9 mouse cellular contexts compared by ENCODE assay signal in genomic region chr12:16568936-16569650, GRCm38 (mm10). TPM values are rescaled to one million over a fixed set of nuclear protein-coding genes. Genes with fewer than 3 reads are reported as not detected.
DNase-seq lines count a peak whose midpoint lies in the region; ATAC-seq and TF ChIP-seq lines count a peak whose summit lies in the region.
"Had no signal": no experiment of that assay in that cellular context is flagged by ENCODE, and none has a peak within 500 bp of the region (broad histone marks: within the 10 kb centered on the region; RNA-seq: fewer than 3 reads in every experiment).

No protein-coding gene starts in this region.

- TF ChIP-seq POLR2A in liver, adult 2 months (IDR thresholded peaks at IDR 0.05; ENCODE audit: extremely low read depth, insufficient read depth, low read length) = no peak
- no peak for TF ChIP-seq POLR2A in bone marrow, adult 2 months (IDR thresholded peaks at IDR 0.05; ENCODE audit: borderline replicate concordance, control insufficient read depth, low read depth, low read length)

- H3K9ac ChIP-seq in liver, adult 2 months (ENCODE audit: low read depth, low read length) = no peak overlapping the region
- no peak overlapping the region for H3K9ac ChIP-seq in liver, embryonic 11.5 days (ENCODE audit: low read depth, low read length)
- no peak overlapping the region for H3K9ac ChIP-seq in hindbrain, embryonic 14.5 days
- no peak overlapping the region for H3K9ac ChIP-seq in neural tube, embryonic 14.5 days (replicated peaks; ENCODE audit: low read depth, low read length)
- H3K9ac ChIP-seq: embryonic facial prominence, embryonic 12.5 days; liver, embryonic 12.5 days had no signal

- H3K27ac ChIP-seq in liver, adult 2 months (replicated peaks; ENCODE audit: insufficient read depth, low read depth, low read length) = peak overlapping the region; percentile 11; the same call in 1 of the 2 replicates
- no peak overlapping the region for H3K27ac ChIP-seq in liver, embryonic 11.5 days (ENCODE audit: low read depth, low read length)
- peak overlapping the region; percentile 18; the same call in 1 of the 2 replicates for H3K27ac ChIP-seq in bone marrow, adult 2 months (ENCODE audit: control insufficient read depth, insufficient read depth, low read depth, low read length, poor library complexity)
- peak overlapping the region; percentile 62; the same call in 1 of the 2 replicates for H3K27ac ChIP-seq in hindbrain, embryonic 14.5 days
- peak overlapping the region; percentile 35 for H3K27ac ChIP-seq in neural tube, embryonic 14.5 days (ENCODE audit: low read depth, low read length)
- H3K27ac ChIP-seq: embryonic facial prominence, embryonic 12.5 days; liver, embryonic 12.5 days had no signal

- no peak overlapping the region for H3K4me3 ChIP-seq in liver, adult 2 months (ENCODE audit: insufficient read depth, low read depth, low read length)
- no peak overlapping the region for H3K4me3 ChIP-seq in liver, embryonic 11.5 days (ENCODE audit: low read depth, low read length)
- H3K4me3 ChIP-seq in bone marrow, adult 2 months (replicated peaks; ENCODE audit: control insufficient read depth, low read depth, low read length) = peak overlapping the region; percentile 12
- H3K4me3 ChIP-seq in hindbrain, embryonic 14.5 days (replicated peaks; ENCODE audit: low read length) = no peak overlapping the region
- no peak overlapping the region for H3K4me3 ChIP-seq in neural tube, embryonic 14.5 days (ENCODE audit: low read depth, low read length)
- H3K4me3 ChIP-seq: embryonic facial prominence, embryonic 12.5 days; liver, embryonic 12.5 days had no signal

- WGBS in liver, adult 2 months = 57% methylated on average over 11 of the region's 11 CpGs
- 58% methylated on average over 11 of the region's 11 CpGs for whole genome bisulfite sequencing in liver, embryonic 11.5 days
- WGBS in bone marrow, adult 2 months = 8% methylated on average over 11 of the region's 11 CpGs
- 68% methylated on average over 11 of the region's 11 CpGs for WGBS in hindbrain, embryonic 14.5 days
- WGBS in neural tube, embryonic 14.5 days = 71% methylated on average over 11 of the region's 11 CpGs

- no peak for ATAC-seq in liver, embryonic 11.5 days (replicated peaks; ENCODE audit: low FRiP score)
- peak; percentile 7; the same call in 1 of the 2 replicates for ATAC-seq in hindbrain, embryonic 14.5 days (ENCODE audit: low FRiP score)
- peak; percentile 38 for ATAC-seq in neural tube, embryonic 14.5 days (ENCODE audit: low read depth)
- ATAC-seq: liver, embryonic 12.5 days had no signal

- H3K36me3 ChIP-seq in liver, adult 2 months (ENCODE audit: control insufficient read depth, insufficient read depth, low read length) = peaks cover 86% of the 10 kb centered on the region
- H3K36me3 ChIP-seq in liver, embryonic 11.5 days (ENCODE audit: control insufficient read depth, insufficient read depth, low read length) = peaks cover 5% of the 10 kb centered on the region
- H3K36me3 ChIP-seq in hindbrain, embryonic 14.5 days (replicated peaks; ENCODE audit: control insufficient read depth, insufficient read depth) = peaks cover 85% of the 10 kb centered on the region
- H3K36me3 ChIP-seq in neural tube, embryonic 14.5 days (ENCODE audit: control insufficient read depth, insufficient read depth, low read length) = peaks cover 40% of the 10 kb centered on the region

- TF ChIP-seq CTCF in liver, adult 2 months (IDR thresholded peaks at IDR 0.05; ENCODE audit: low read depth, low read length) = 0 out of 2 replicates have a peak, but pooled peaks have one; percentile 3
- TF ChIP-seq CTCF in bone marrow, adult 2 months (IDR thresholded peaks at IDR 0.05; ENCODE audit: control insufficient read depth, insufficient read depth, low read length) = no peak

- peaks cover 3% of the 10 kb centered on the region; the same call in 1 of the 2 replicates for H3K79me2 ChIP-seq in liver, adult 2 months (ENCODE audit: control insufficient read depth, insufficient read depth, low read length)

- H3K4me1 ChIP-seq in liver, adult 2 months (ENCODE audit: control insufficient read depth, insufficient read depth, low read length) = peaks cover 16% of the 10 kb centered on the region
- H3K4me1 ChIP-seq in liver, embryonic 11.5 days (replicated peaks; ENCODE audit: control insufficient read depth, insufficient read depth, low read length) = no peaks in the 10 kb centered on the region; the same call in 1 of the 2 replicates
- peaks cover 3% of the 10 kb centered on the region for H3K4me1 ChIP-seq in bone marrow, adult 2 months (ENCODE audit: control insufficient read depth, insufficient read depth, low read length)
- H3K4me1 ChIP-seq in hindbrain, embryonic 14.5 days (replicated peaks; ENCODE audit: control insufficient read depth, insufficient read depth, low read length) = no peaks in the 10 kb centered on the region
- no peaks in the 10 kb centered on the region for H3K4me1 ChIP-seq in neural tube, embryonic 14.5 days (ENCODE audit: control insufficient read depth, insufficient read depth, low read length)
- H3K4me1 ChIP-seq: embryonic facial prominence, embryonic 12.5 days; liver, embryonic 12.5 days had no signal

- peak; percentile 52 for DNase-seq in liver, adult 2 months (ENCODE audit: extremely low read depth, low read depth, low spot score)
- no peak for DNase-seq in liver, embryonic 11.5 days (ENCODE audit: low spot score)
- no peak for DNase-seq in hindbrain, embryonic 14.5 days (ENCODE audit: low spot score)
- DNase-seq in c-Kit-positive CD71-positive TER-119-positive erythroid progenitor cells, embryonic 14.5 days (ENCODE audit: low spot score) = no peak
- DNase-seq in frontal cortex, postnatal 14 days (ENCODE audit: low spot score in 2 of 2) = no peak

- no peaks in the 10 kb centered on the region for H3K9me3 ChIP-seq in liver, embryonic 11.5 days (ENCODE audit: control insufficient read depth, low read length)
- no peaks in the 10 kb centered on the region for H3K9me3 ChIP-seq in hindbrain, embryonic 14.5 days (ENCODE audit: control insufficient read depth, low read length)
- H3K9me3 ChIP-seq in neural tube, embryonic 14.5 days (ENCODE audit: control insufficient read depth, low read length) = no peaks in the 10 kb centered on the region
- H3K9me3 ChIP-seq: embryonic facial prominence, embryonic 12.5 days; liver, embryonic 12.5 days had no signal

- no peak overlapping the region for H3K4me2 ChIP-seq in liver, embryonic 11.5 days
- H3K4me2 ChIP-seq in hindbrain, embryonic 14.5 days (replicated peaks) = no peak overlapping the region
- no peak overlapping the region for H3K4me2 ChIP-seq in neural tube, embryonic 14.5 days (ENCODE audit: low read depth, low read length)
- H3K4me2 ChIP-seq: embryonic facial prominence, embryonic 12.5 days; liver, embryonic 12.5 days had no signal

- no peaks in the 10 kb centered on the region for H3K27me3 ChIP-seq in liver, adult 2 months (ENCODE audit: control insufficient read depth, insufficient read depth, low read length)
- H3K27me3 ChIP-seq in liver, embryonic 11.5 days (replicated peaks; ENCODE audit: control insufficient read depth, insufficient read depth, low read length) = no peaks in the 10 kb centered on the region
- no peaks in the 10 kb centered on the region for H3K27me3 ChIP-seq in hindbrain, embryonic 14.5 days (ENCODE audit: control insufficient read depth, insufficient read depth, low read length)
- H3K27me3 ChIP-seq in neural tube, embryonic 14.5 days (ENCODE audit: control insufficient read depth, insufficient read depth, low read length) = no peaks in the 10 kb centered on the region
- H3K27me3 ChIP-seq: embryonic facial prominence, embryonic 12.5 days; liver, embryonic 12.5 days had no signal

RNA-seq across cellular contexts. Expression of gene Lpin1, which starts 41.7 kb away (rescaled TPM):
- 85.8 and 118 TPM in 2 replicates for total RNA-seq in liver, adult 2 months (2014; rRNA removed)
- polyA plus RNA-seq in liver, adult 2 months (2012; rRNA removed) = 11.9 and 19.8 TPM in 2 replicates
- polyA plus RNA-seq in liver, embryonic 11.5 days (2014; fragmentation: Nextera tagmentation; extraction: Ambion mirVana) = 9.6 and 10.4 TPM in 2 replicates
- 6.9 and 14.8 TPM in 2 replicates for polyA plus RNA-seq in bone marrow, adult 2 months (2011; ENCODE audit: insufficient read depth, insufficient read length, low replicate concordance, missing spikeins)
- 18.0 and 19.1 TPM in 2 replicates for polyA plus RNA-seq in hindbrain, embryonic 14.5 days (2014; fragmentation: Nextera tagmentation; extraction: Ambion mirVana)
- 21.4 and 22.1 TPM in 2 replicates for polyA plus RNA-seq in neural tube, embryonic 14.5 days (2014; fragmentation: Nextera tagmentation; extraction: Ambion mirVana)
